Mouse (Mus musculus): ENCODE measurements at regions not wholly inside any gene's neighbourhood (a gene's known extent, or its start where the extent isn't known, plus 50 kb on each side); places are given as distances from the start of the nearest gene placed in this dataset.

DNA sequence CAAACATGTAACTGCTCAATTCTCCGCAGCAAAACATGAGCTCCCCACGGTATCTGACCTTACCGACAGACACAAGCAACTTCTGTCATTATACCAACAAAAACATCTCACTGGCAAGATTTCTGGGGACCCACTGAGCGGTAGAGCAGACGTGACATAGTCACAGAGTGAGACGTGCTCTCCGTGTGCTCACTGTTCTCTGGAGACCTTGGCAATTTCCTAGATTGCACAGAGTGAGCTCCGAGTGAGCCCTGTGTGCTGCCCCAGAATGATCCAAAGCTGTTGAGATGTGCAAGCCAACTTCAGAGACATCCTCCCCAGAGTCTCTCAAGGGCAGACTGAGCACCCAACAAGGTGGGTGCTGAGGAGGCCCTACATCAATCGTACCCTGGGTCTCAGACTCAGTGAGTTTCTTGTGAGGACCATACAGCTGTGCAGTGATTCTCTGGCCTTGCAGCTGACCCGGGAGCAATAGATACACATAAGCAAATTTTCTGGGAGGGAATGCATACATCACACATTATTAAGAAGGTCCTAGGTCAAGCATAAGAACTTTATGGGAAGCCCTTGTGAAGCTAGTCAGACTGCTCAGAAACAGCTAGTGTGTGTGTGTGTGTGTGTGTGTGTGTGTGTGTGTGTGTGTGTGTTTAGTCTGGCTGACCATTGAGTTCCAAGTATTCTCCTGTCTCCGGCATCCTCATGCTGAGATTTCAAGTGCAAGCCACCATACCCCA lies 58.5 kb upstream of the S1pr3 start:
- H3K4me2 ChIP-seq: no peak overlapping the region
- no peak overlapping the region for H3K27ac ChIP-seq (replicated peaks)
- ATAC-seq (ENCODE audit: low FRiP score): no peak
- no peaks in the 10 kb centered on the region for H3K27me3 ChIP-seq (replicated peaks)
- WGBS: 83% methylated on average over 11 of the region's 11 CpGs
- no peak overlapping the region for H3K4me3 ChIP-seq (replicated peaks)
- H3K4me1 ChIP-seq: peaks cover 13% of the 10 kb centered on the region
- no peaks in the 10 kb centered on the region for H3K9me3 ChIP-seq (replicated peaks)
- H3K36me3 ChIP-seq: no peaks in the 10 kb centered on the region
- no peak overlapping the region for H3K9ac ChIP-seq (replicated peaks)

DNA sequence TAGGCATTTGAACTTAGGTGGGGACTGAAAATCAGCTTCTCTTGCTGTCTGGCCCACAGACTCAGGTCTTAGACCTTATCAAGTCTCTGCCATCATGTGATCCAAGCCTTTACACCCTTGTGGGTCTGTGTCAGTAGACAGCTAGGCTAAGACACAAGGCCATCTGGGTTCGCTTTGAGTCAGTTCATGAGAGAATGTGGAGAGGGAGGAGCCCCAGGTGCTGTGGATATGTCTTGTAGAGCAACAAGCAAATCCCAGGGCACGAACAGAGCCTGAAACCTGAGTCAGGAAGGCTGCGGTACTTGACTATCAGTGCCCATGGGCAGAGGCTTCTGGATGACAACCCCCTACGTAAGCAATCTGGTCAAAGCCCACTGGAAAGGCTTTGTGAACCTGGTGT lies 55.6 kb upstream of the S1pr3 start:
- Histone ChIP-seq H3K4me3 (replicated peaks) (no peak overlapping the region), H3K27ac (replicated peaks) (no peak overlapping the region), H3K9me3 (replicated peaks) (no peaks in the 10 kb centered on the region), H3K36me3 (no peaks in the 10 kb centered on the region), H3K27me3 (replicated peaks) (no peaks in the 10 kb centered on the region), H3K9ac (replicated peaks) (no peak overlapping the region), H3K4me2 (no peak overlapping the region), H3K4me1 (no peaks in the 10 kb centered on the region)
- ATAC-seq (ENCODE audit: low FRiP score): no peak
- 91% methylated on average over 4 of the region's 4 CpGs for WGBS

DNA sequence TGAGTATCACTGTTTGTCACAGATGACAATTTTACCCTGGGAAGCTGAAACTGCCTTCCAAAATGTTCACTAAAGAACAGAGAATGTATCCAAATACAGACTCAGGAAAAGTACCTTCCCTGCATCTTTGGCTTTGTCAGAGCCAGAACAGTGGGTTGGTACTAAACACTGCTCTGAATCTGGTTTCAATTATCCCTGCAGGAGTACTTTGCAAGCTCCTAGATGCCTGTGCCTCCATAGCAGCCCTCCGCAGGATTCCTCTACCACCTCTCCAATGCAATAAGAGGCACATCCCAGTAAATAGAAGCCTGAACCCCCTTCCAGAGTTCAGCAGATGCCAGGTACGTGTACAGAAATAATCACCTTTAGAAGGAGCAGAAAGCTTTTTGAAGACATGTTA lies 52.9 kb upstream of the S1pr3 start:
- H3K4me2 ChIP-seq: no peak overlapping the region
- WGBS: 69% methylated on average over 2 of the region's 2 CpGs
- H3K9ac ChIP-seq (replicated peaks): no peak overlapping the region
- no peaks in the 10 kb centered on the region for H3K27me3 ChIP-seq (replicated peaks)
- H3K9me3 ChIP-seq (replicated peaks): no peaks in the 10 kb centered on the region
- ATAC-seq (ENCODE audit: low FRiP score): no peak
- H3K4me1 ChIP-seq: no peaks in the 10 kb centered on the region
- H3K4me3 ChIP-seq (replicated peaks): no peak overlapping the region
- no peaks in the 10 kb centered on the region for H3K36me3 ChIP-seq
- H3K27ac ChIP-seq (replicated peaks): no peak overlapping the region
